Mouse (Mus musculus) midbrain, embryonic 15.5 days (tissue): ENCODE measurements around the gene Spns3. TPM values are rescaled to one million over a fixed set of nuclear protein-coding genes. Genes with fewer than 3 reads are reported as not detected.

ENCODE experiments used
- ATAC-seq: fragments of 200-750 bp; cut with Nextera tagmentation; replicated peaks from 2 replicates; pipeline ENCODE4 v1.8.0; 2017; ENCODE audit warnings: moderate TSS enrichment
- H3K27ac ChIP-seq: fragments of 300-500 bp; sonication (generic); 2 replicates; pipeline ENCODE4 v1.5.1; 2015; ENCODE audit warnings: mild to moderate bottlenecking, inconsistent platforms
- H3K27me3 ChIP-seq: fragments of 300-500 bp; sonication (generic); replicated peaks from 2 replicates; pipeline ENCODE4 v1.6.1; 2015; ENCODE audit warnings: inconsistent platforms
- H3K36me3 ChIP-seq: fragments of 300-500 bp; sonication (generic); replicated peaks from 2 replicates; pipeline ENCODE4 v1.6.1; 2015; ENCODE audit warnings: inconsistent platforms
- H3K4me1 ChIP-seq: fragments of 300-500 bp; sonication (generic); 2 replicates; pipeline ENCODE4 v1.6.1; 2015; ENCODE audit warnings: inconsistent platforms
- H3K4me2 ChIP-seq: fragments of 300-500 bp; sonication (generic); 2 replicates; pipeline ENCODE4 v1.6.1; 2015; ENCODE audit warnings: inconsistent platforms, mild to moderate bottlenecking, moderate library complexity
- H3K4me3 ChIP-seq: fragments of 300-500 bp; sonication (generic); 2 replicates; pipeline ENCODE4 v1.5.1; 2015; ENCODE audit warnings: mild to moderate bottlenecking, inconsistent platforms
- H3K9ac ChIP-seq: fragments of 300-500 bp; sonication (generic); 2 replicates; pipeline ENCODE4 v1.6.1; 2015; ENCODE audit warnings: mild to moderate bottlenecking, inconsistent platforms
- H3K9me3 ChIP-seq: fragments of 300-500 bp; sonication (generic); 2 replicates; pipeline ENCODE4 v1.6.1; 2016; ENCODE audit warnings: inconsistent platforms
- WGBS: fragments of 180-500 bp; shearing (Covaris S2); methylation state at CpG from one replicate; pipeline ENCODE4 v1.1.7; 2015; ENCODE audit warnings: mixed read lengths; 5-methylcytosine and 5-hydroxymethylcytosine counted together
- polyA plus RNA-seq: library from polyadenylated mRNA; unstranded; fragments of >200 nt; fragmentation: Nextera tagmentation; extraction: Ambion mirVana; gene quantifications from 2 replicates; pipeline ENCODE4 v1.2.1, GENCODE M21; 2015

Spns3 gene
- polyA plus RNA-seq, 1 experiment from 2014 or later, result not detected

- H3K9ac ChIP-seq, result no peak overlapping the region
- H3K4me2 ChIP-seq, result no peak overlapping the region
- WGBS, result 95% methylated on average over 1 of the region's 1 CpGs
- no peak for ATAC-seq
- H3K9me3 ChIP-seq, result no peaks in the 10 kb centered on the region
- no peak overlapping the region for H3K27ac ChIP-seq
- no peak overlapping the region for H3K4me3 ChIP-seq
- H3K27me3 ChIP-seq, result 0 out of 2 replicates have a peak, but pooled peaks cover 3% of the 10 kb centered on the region
- H3K36me3 ChIP-seq, result no peaks in the 10 kb centered on the region
- H3K4me1 ChIP-seq, result peaks cover 9% of the 10 kb centered on the region; the same call in 1 of the 2 replicates
These were observed 23.5 kb upstream of the Spns3 start for GRCm38 (mm10) chr11:72573819-72574218.

DNA sequence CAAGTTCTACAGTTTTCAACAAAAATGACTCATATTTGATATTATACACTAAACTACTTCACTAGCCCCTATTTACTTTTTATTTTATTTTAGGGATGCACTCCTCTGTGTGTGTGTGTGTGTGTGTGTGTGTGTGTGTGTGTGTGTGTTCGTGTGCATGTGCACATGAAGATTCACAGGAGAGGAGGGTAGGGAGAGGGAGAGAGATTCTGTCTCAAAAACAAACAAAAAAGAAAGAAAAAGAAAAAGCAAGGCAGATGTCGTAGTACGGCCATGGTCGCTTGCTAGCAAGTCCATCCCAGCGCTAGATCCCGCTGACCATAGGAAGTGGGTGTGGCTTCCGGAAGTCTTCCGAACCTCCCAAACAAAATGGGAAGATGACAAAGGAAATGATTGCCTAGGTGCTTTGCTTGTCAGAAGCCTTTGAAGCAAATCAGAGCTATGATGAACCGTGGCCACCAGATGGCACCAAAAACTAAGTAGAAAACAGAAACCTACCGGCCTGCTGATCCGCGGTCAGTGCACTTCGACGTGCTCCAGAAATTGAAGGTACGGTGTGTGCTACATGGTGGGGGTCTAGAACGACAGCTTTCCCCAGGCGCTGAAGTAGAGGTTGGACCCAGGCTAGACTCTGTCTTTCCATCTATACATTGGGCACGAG is 20.1 kb upstream of the Spns3 start:
- WGBS, result 2% methylated on average over 18 of the region's 18 CpGs
- Histone ChIP-seq H3K9me3 (no peaks in the 10 kb centered on the region), H3K27ac (no peak overlapping the region), H3K4me3 (peak overlapping the region; percentile 34), H3K36me3 (no peaks in the 10 kb centered on the region), H3K4me1 (no peaks in the 10 kb centered on the region), H3K9ac (peak overlapping the region; percentile 32), H3K4me2 (peak overlapping the region; percentile 52), H3K27me3 (no peaks in the 10 kb centered on the region)
- ATAC-seq, result peak; percentile 90

GRCm38 (mm10) chr11:72569671-72570318 is 19.5 kb upstream of the Spns3 start:
- no peaks in the 10 kb centered on the region for H3K36me3 ChIP-seq
- 71% methylated on average over 11 of the region's 11 CpGs for WGBS
- H3K4me1 ChIP-seq, result no peaks in the 10 kb centered on the region
- no peaks in the 10 kb centered on the region for H3K27me3 ChIP-seq
- no peak overlapping the region for H3K9ac ChIP-seq
- no peaks in the 10 kb centered on the region for H3K9me3 ChIP-seq
- H3K4me2 ChIP-seq, result peak overlapping the region; percentile 52; the same call in 1 of the 2 replicates
- no peak overlapping the region for H3K27ac ChIP-seq
- 0 out of 2 replicates have a peak, but pooled peaks have one; percentile 25 for ATAC-seq
- no peak overlapping the region for H3K4me3 ChIP-seq

GRCm38 (mm10) chr11:72569051-72569450 is 18.7 kb upstream of the Spns3 start:
- no peak for ATAC-seq
- no peaks in the 10 kb centered on the region for H3K27me3 ChIP-seq
- H3K27ac ChIP-seq, result no peak overlapping the region
- no peaks in the 10 kb centered on the region for H3K4me1 ChIP-seq
- H3K4me2 ChIP-seq, result no peak overlapping the region
- H3K36me3 ChIP-seq, result no peaks in the 10 kb centered on the region
- 60% methylated on average over 8 of the region's 8 CpGs for WGBS
- no peaks in the 10 kb centered on the region for H3K9me3 ChIP-seq
- no peak overlapping the region for H3K4me3 ChIP-seq
- no peak overlapping the region for H3K9ac ChIP-seq

- H3K27ac ChIP-seq, result no peak overlapping the region
- no peaks in the 10 kb centered on the region for H3K9me3 ChIP-seq
- no peak overlapping the region for H3K4me2 ChIP-seq
- H3K36me3 ChIP-seq, result no peaks in the 10 kb centered on the region
- no peaks in the 10 kb centered on the region for H3K27me3 ChIP-seq
- WGBS, result 42% methylated on average over 10 of the region's 10 CpGs
- no peak for ATAC-seq
- no peak overlapping the region for H3K4me3 ChIP-seq
- no peak overlapping the region for H3K9ac ChIP-seq
- no peaks in the 10 kb centered on the region for H3K4me1 ChIP-seq
These were observed 16.6 kb upstream of the Spns3 start for GRCm38 (mm10) chr11:72566816-72567338.

DNA sequence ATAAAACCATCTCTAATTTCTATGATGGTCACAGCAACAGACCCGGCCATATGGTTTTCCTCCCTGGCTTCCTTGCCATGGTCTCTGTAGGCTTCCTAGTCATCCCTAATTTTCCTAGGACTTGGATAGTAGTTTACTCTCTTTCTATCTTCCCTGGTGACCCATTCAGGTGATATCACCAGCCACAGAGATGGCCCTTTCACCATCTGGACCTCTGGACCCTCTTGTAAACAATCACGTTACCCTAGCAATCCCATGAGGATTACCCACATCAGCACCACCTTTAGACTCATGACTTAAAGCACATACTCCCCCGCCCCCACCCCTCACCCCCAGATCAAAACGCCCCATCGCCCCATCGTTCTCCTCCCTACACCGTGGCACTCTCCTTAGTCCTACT is 16.0 kb upstream of the Spns3 start:
- Histone ChIP-seq H3K4me2 (no peak overlapping the region), H3K9me3 (no peaks in the 10 kb centered on the region), H3K27me3 (no peaks in the 10 kb centered on the region), H3K4me1 (no peaks in the 10 kb centered on the region), H3K27ac (no peak overlapping the region), H3K4me3 (no peak overlapping the region), H3K9ac (no peak overlapping the region), H3K36me3 (no peaks in the 10 kb centered on the region)
- ATAC-seq, result no peak
- 85% methylated on average over 7 of the region's 7 CpGs for WGBS

DNA sequence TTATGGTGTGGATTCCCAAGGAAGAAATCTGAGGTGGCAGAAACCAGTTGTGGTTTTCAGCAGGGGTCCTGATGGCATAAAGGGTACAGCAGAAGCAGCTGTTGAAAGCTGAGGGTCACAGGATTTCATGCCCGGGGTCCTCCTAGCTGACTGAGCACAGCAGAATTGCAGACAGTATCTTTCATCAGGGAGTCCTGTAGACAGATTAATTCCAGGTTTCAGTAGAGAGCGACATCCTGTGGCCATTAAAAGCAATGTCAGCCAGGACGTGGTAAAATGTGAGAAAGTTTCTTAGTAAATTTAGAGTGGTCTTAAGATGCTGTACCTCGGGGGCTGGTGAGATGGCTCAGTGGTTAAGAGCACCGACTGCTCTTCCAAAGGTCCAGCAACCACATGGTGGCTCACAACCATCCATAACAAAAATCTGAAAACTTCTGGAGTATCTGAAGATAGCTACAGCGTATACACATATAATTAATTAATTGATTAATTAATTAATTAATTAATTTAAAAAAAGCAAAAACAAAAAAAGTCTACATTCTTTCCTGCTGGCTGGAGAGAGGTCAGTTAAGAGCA is 14.0 kb upstream of the Spns3 start:
- no peaks in the 10 kb centered on the region for H3K4me1 ChIP-seq
- no peaks in the 10 kb centered on the region for H3K36me3 ChIP-seq
- H3K4me2 ChIP-seq, result no peak overlapping the region
- H3K4me3 ChIP-seq, result no peak overlapping the region
- H3K9ac ChIP-seq, result no peak overlapping the region
- H3K27me3 ChIP-seq, result no peaks in the 10 kb centered on the region
- no peak overlapping the region for H3K27ac ChIP-seq
- H3K9me3 ChIP-seq, result no peaks in the 10 kb centered on the region
- WGBS, result 21% methylated on average over 6 of the region's 6 CpGs
- ATAC-seq, result 0 out of 2 replicates have a peak, but pooled peaks have one; percentile 52

GRCm38 (mm10) chr11:72560661-72561060 is 10.4 kb upstream of the Spns3 start:
- no peak overlapping the region for H3K9ac ChIP-seq
- no peak overlapping the region for H3K27ac ChIP-seq
- H3K36me3 ChIP-seq, result no peaks in the 10 kb centered on the region
- no peak overlapping the region for H3K4me3 ChIP-seq
- H3K9me3 ChIP-seq, result no peaks in the 10 kb centered on the region
- H3K4me2 ChIP-seq, result no peak overlapping the region
- H3K4me1 ChIP-seq, result no peaks in the 10 kb centered on the region
- H3K27me3 ChIP-seq, result no peaks in the 10 kb centered on the region
- ATAC-seq, result no peak
- 86% methylated on average over 3 of the region's 3 CpGs for WGBS

GRCm38 (mm10) chr11:72558155-72558554 is 7.8 kb upstream of the Spns3 start:
- no peaks in the 10 kb centered on the region for H3K9me3 ChIP-seq
- no peaks in the 10 kb centered on the region for H3K27me3 ChIP-seq
- no peaks in the 10 kb centered on the region for H3K36me3 ChIP-seq
- no peaks in the 10 kb centered on the region for H3K4me1 ChIP-seq
- H3K9ac ChIP-seq, result no peak overlapping the region
- no peak overlapping the region for H3K27ac ChIP-seq
- ATAC-seq, result no peak
- WGBS, result 62% methylated on average over 5 of the region's 5 CpGs
- H3K4me2 ChIP-seq, result no peak overlapping the region
- H3K4me3 ChIP-seq, result no peak overlapping the region

DNA sequence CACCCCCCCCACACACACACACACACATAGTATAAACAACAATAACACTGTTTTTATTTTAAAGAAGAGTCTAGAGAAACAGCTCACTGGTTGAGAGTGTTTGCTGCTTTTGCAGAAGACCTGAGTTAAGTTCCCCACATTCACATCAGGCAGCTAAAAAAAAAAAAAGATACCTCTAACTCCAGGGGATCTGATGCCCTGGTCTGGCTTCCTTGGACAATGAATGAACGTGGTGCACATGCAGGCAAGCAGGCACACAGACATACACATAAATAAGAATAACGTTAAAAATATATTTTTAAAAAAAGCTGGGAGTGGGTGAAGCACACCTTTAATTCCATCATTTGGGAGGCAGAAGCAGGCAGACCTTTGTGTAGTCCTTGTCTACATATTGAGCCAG is 6.6 kb upstream of the Spns3 start:
- Histone ChIP-seq H3K9ac (no peak overlapping the region), H3K27ac (no peak overlapping the region), H3K4me2 (no peak overlapping the region), H3K27me3 (no peaks in the 10 kb centered on the region), H3K9me3 (no peaks in the 10 kb centered on the region), H3K36me3 (no peaks in the 10 kb centered on the region), H3K4me3 (no peak overlapping the region), H3K4me1 (no peaks in the 10 kb centered on the region)
- WGBS, result 72% methylated on average over 2 of the region's 2 CpGs
- no peak for ATAC-seq

DNA sequence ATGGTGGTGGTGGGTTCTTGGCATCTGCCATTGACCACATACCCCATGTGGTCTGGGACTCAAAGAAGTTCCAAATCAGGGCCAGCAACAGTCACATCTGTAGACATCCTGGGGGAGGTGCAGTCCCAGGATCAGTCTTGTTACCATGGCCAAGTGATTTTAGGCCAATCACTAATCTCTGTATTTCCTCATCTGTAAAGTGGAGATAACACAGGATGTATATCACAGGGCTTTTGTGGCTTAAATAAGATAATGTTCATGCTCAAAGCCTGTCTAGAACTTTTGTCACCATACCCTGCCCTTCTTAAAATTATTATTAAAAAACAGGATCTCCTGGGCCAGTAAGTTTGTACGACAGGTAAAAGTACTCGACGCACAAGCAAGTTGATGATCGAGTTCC is 6.2 kb upstream of the Spns3 start:
- Histone ChIP-seq H3K36me3 (no peaks in the 10 kb centered on the region), H3K9ac (no peak overlapping the region), H3K4me2 (no peak overlapping the region), H3K4me3 (no peak overlapping the region), H3K4me1 (no peaks in the 10 kb centered on the region), H3K27me3 (no peaks in the 10 kb centered on the region), H3K27ac (no peak overlapping the region), H3K9me3 (no peaks in the 10 kb centered on the region)
- ATAC-seq, result no peak
- WGBS, result 95% methylated on average over 4 of the region's 4 CpGs

DNA sequence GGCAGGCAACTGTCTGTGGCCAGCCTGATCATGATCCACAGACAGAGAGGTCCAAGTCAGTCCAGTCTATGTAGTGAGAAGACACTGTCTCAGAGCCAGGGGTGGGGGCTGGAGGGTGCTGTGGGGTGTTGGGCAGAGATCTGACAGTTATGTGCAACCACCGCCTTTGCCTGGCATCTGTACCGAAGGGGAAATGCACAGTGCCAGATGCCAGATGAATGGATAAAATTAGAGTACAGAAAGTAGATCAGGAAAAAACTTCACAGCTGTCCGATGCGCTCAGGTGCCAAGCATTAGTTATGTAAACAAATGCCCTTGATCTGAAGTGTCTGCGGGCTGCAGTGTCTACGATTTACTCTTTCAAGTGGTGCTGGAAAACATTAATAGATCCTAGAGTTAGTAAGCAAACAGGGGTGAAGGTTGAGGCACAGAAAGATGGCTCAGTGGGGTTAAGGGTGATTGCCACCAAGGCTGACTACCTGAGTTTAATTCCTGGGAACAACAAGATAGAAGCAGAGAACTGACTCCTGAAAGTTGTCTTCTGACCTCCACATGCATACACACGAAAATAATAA is 1.3 kb upstream of the Spns3 start:
- H3K27me3 ChIP-seq, result no peaks in the 10 kb centered on the region
- no peaks in the 10 kb centered on the region for H3K36me3 ChIP-seq
- H3K4me2 ChIP-seq, result no peak overlapping the region
- no peak overlapping the region for H3K27ac ChIP-seq
- no peak overlapping the region for H3K4me3 ChIP-seq
- no peaks in the 10 kb centered on the region for H3K9me3 ChIP-seq
- ATAC-seq, result no peak
- H3K4me1 ChIP-seq, result no peaks in the 10 kb centered on the region
- 81% methylated on average over 7 of the region's 7 CpGs for WGBS
- H3K9ac ChIP-seq, result no peak overlapping the region
